Mouse (Mus musculus) left cerebral cortex, postnatal 36 days (tissue): ENCODE results near the gene Adamts17. TPM values are rescaled to one million over a fixed set of nuclear protein-coding genes. Genes with fewer than 3 reads are reported as not detected.

Experiments
- DNase-seq, 2 experiments: peaks; one replicate each; pipeline ENCODE4 v3.0.0; 2021 to 2022; ENCODE audit warnings: low spot score in 2 of 2, mixed read lengths in 1 of 2
- intact Hi-C: fragments of 180-260 bp; cut with DNase I; formaldehyde crosslinking; loops from one replicate; pipeline ENCODE4 v1.15.1; 2025
- total RNA-seq, 2 experiments: library from RNA; stranded (reverse); gene quantifications; 2 replicates each; pipeline ENCODE4 v1.2.3; 2021

Adamts17 gene
- total RNA-seq, 2 experiments from 2014 or later = 7.0 to 16.8 TPM

DNA sequence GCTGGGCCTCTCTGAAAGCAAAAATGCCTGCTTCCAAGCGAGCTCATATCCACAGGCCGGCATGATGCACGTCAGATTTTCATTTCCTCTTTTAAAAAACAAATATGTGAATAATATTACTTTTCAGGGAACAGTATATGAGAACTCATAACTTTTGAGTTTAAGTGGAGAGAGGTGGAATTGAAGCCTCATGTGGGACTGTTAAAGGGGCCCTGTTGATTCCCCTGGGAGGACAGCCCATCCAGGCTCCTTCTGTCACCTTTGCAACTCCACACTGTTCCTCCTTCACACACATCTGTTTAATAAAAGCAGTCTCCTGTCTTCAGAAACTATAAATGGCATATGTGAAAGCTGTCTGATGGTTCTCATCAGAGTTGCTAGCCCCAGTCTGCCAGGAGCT, 275.5 kb downstream of the Adamts17 start:
- DNase-seq = no peak
- intact Hi-C loops = no loop called here

DNA sequence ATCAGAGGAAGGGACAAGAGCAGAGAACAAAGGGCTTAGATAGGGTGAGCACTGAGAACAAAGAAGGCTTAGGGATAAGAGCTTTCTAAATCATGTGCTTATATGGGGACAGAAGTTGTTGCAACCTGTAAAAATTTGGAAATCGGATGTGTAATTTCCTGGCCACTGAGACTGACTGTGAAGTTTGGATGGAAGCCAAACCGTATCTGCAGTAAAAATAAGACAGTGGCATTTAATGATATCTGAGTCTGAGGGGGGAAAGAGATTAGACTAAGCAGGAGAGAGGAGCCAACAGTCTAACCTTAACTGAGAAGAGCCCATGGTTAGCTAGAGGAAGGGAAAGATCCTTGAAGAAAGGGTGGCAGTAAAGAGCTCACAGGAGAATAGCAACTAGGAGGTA, 295.6 kb downstream of the Adamts17 start:
- DNase-seq = no peak
- intact Hi-C loops = no loop called here

DNA sequence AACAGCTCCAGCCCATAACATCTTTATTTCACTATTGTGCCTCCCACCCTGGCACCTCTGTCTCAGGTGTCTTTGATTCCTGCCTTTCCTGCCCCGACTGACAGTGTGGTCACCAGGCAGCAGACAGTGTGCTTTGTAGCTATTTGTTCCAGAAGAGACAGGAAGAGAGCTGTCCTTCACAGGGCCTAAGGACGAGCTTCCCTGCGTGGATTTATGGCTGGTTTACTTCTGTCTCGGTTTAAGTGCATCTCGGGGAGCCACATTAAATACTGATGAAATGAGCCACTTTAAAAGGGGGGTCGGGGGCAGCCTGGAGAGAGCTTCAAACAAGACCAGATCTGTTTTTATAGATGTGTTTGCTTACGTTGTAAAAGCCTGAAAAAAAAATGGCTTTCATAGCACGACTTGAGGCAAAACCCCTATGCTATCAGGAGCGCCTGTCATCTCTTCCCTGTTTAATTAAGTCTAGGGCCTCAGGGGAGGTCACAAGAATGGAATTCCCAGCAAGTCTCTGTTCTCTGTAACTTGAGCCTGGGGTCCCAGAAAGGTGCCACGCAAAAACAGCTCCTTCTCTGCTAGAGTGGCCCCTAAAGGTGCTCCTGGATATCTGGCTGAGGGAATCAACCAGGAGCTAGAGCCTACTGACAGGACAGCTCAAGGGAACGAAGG, 302.9 kb downstream of the Adamts17 start:
- intact Hi-C loops = no loop called here
- no peak for DNase-seq

DNA sequence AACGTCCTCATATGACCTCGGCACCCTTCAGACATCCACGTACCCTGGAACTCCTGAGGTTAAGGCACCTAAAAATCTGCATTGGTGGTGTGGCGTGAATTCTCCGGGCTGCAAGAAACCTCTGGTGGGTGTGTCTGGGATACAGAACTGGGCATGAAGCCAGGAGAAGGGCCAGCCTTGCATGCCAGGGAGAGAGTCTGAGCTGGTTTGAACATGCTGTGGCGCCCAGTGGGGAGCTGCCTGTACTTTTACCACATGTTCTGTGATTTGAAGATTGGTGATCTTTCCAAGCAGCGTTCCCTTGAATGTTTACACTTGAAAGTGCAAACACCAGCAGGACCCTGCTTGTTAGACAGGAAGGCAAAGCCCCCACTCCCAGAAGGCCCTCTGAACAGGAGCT, 306.2 kb downstream of the Adamts17 start:
- DNase-seq = no peak

DNA sequence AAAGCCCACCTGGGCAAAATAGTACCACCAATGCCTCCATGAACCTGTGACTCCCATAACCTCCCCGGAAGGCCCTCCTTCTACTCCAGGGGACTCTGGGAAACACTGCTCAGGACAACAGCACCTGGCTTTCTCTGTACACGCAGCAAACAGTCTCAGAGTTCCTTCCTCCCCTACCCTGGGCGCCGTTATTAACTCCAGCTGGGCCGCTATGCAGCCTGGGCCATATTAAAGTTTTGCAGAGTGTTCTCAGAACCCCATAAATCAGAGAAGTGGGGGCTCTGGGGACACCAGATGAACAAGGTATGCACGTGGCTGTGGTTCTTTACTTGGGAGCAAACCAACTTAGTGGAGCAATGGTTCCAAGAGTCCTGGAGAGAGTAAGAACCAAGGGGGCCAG, 306.6 kb downstream of the Adamts17 start:
- DNase-seq = no peak
- intact Hi-C loops = no loop called here

More for the DNA sequence above, 306.2 kb downstream of the Adamts17 start:
- intact Hi-C loops = no loop called here

DNA sequence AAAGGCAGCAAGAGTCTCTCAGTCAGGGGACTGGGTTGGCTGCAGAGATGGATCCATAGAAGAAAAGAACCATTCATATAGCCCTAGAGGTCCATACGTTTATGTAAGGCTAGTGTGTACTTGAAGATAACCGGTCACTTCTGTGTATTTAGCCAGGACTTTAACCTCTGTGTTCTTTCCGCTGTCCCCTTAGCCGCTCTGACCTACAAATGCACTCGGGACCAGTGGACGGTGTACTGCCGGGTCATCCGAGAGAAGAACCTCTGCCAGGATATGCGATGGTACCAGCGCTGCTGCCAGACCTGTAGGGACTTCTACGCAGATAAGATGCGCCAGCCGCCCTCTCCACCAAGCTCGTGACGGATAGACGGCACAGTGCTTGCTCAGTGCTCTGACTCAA, 310.2 kb downstream of the Adamts17 start:
- no peak for DNase-seq
- intact Hi-C loops = no loop called here

DNA sequence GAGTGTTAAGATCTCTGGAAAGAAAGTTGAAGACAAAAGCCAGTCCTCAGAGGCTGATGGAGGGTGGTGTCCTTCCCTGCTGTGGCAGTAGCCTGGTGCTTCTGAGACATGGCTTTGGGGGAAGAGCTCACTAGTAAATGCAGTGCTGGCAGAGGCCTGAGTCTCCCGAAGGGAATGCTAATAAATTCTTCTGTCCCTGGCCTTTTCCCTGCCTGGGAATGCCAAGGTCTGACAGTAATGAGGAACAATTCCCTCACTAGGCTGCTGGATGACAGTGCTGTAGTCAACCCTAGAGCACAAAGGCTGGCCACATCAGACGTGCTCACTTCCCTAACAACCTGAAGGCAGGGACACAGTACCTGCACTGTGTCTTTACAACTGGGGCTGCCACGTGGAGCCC, 313.1 kb downstream of the Adamts17 start:
- intact Hi-C loops = no loop called here
- no peak for DNase-seq

DNA sequence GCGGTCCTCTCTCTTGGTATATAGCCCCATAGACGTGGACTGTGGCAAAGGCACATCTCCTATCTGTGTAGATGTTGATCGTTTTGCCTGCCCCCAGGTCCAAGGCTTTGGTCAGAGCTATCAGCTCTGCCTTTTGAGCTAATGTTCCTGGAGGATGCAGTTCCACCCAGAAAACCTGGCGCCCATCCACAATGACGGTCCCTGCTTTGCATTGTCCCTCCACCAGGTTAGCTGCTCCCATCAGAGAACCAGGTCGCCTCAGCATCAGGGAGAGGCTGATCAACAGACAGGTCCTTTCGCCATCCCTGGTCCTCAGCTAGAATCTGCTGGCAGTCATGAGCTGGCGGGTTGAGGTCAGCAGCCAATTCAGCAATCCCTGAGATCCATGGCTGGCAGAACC, 322.6 kb downstream of the Adamts17 start:
- DNase-seq = no peak
- intact Hi-C loops = no loop called here

DNA sequence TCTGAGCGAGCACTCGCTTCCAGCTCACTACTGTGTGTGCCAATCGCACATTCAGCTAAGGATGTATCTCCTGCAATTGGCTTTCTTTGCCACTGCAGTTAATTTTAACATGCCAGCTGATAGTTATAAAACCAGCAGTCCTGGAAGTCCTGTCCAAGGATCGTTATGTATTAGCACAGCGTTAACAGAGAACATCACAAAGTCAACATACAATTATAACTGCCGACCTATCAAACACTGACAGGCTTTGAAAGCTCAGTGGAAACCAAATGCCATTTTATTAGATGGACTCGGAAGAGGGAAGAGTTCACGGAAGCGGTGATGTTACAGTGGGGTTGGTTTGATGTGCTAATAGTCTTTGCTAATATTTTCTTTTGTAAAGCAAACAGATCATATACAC, 328.8 kb downstream of the Adamts17 start:
- no peak for DNase-seq

DNA sequence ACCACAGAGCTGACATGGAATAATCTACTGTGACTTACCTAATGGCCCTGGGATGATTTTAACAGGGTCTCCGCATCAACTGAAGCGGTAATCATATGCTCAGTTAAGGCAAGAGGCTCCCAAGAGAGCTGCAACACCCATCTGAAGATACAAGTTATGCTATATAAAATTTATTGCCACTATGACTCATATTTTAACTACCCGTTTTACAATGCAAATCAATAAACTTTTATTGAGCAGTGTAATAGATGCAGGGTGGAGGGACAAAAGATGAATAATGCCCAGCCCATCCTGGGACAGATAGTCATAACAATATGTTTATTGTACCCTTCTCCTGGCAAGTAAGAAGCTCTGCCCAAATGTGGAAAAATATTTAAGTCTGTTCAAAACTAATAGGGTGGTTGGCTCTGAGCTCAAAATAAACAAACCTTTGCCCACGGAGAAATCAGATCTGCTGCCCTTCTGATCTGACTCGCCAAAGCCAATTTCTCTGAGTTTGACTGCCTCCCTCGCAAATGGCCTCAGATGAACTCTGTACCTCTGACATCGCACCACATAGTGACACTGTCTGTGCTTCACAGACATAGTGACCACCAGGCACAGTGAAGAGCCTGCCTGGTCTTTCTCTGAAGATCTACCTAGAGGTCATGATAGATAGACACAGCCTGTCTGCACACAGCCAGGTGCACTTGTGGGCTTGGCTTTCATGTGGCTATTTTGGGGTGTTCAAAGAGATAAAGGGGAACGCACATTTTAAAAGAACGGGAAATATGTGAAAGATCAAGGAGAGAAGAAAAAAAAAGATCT, 329.4 kb downstream of the Adamts17 start:
- no peak for DNase-seq
- intact Hi-C loops = no loop called here

More for the DNA sequence above, 328.8 kb downstream of the Adamts17 start:
- intact Hi-C loops = no loop called here

DNA sequence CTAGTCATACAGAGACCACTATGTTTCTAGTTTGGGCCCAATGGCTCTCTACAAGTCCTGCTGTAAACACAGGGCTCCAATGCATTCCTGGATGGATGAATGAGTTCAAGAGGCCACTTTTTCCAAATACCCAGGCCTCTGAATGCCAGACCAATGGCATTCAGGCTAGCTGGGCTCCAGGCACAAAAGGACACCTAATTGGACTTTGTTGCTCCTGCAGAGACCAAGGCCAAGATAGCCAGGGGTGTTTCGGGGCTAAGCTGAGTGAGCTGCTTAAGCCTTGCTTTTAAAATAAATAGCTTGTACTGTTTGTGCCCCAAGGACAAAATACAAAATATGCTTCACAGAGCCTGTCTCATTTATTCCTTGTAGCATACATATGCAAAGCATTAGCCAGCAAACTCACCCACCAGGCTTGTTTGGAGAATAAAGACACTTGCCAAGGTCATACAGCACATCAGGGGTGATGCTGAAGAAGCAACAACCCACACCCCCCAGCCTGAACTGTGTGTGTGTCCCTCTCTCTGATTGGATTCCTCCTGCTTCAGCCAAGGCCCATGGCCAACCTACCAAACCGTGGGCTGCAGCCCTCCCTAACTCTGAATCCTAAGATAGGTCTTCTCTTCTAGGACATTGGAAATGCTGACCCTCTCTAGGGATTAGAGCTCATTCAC, 334.1 kb downstream of the Adamts17 start:
- intact Hi-C loops = no loop called here
- DNase-seq = no peak

DNA sequence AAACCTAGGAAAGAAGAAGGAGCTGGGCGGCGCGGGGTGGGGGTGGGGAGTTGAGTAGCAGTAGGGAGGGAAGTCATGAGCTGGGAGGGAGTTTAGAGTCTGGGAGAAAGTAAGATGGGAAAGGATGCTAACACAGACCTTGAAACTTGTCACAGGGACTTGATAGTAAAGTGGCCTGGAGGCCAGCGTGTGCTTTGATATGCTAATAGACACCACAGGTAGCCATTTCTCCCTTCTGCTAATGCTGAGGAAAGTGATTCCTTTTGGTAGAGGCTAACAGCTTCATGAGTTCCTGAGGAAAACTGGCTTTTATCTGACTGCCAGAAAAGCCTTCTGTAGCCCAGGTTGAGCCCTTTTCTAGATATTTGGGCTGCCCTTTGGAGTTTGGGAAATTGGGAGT, 344.3 kb downstream of the Adamts17 start:
- intact Hi-C loops = no loop called here
- no peak for DNase-seq

DNA sequence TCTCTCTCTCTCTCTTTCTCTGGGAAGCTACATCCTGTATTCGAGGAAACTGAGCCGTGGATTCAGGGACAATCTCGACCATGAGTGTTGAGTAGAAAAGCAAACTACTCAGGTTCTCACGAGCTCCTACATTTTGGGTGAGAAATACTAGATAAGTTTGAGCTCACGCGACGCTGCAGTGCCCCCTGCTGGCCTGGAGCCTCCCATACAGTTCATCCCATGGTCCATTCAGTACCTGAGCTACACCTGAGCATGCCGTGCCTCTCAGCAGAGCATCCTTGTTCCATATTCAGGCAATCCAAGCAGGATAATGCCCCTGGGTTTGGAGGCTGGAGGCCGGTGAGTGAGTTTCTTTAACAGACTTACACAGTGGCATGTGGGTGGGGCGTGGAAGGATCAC, 359.9 kb downstream of the Adamts17 start:
- intact Hi-C loops = loop anchor here (5.0 kb wide), 2 partner anchors 377 to 487 kb away; no protein-coding TSS in a partner anchor
- peak; percentile 35 to 45 for DNase-seq

Other genes starting within 250 kb of the Adamts17 start
- 10 to 100 TPM; 19.6 to 19.7 TPM for gene Asb7, start 150.1 kb upstream of the Adamts17 start, total RNA-seq
- 1 to 10 TPM; 7.8 to 8.4 TPM for gene Lins1, start 149.8 kb upstream of the Adamts17 start, total RNA-seq
- gene Cers3, start 96.2 kb upstream of the Adamts17 start, total RNA-seq = under 1 TPM; 0.22 to 0.68 TPM